Mouse (Mus musculus): ENCODE measurements around the gene Usp4.

GRCm38 (mm10) chr9:108307021-108307807, 40.4 kb upstream of the Usp4 start:
- TF ChIP-seq CTCF (IDR thresholded peaks at IDR 0.05; ENCODE audit: low read depth) (no peak), EP300 (IDR thresholded peaks at IDR 0.05; ENCODE audit: low read depth) (no peak)
